Comparison of ENCODE assay signal across 26 mouse cellular contexts in the genomic region with DNA sequence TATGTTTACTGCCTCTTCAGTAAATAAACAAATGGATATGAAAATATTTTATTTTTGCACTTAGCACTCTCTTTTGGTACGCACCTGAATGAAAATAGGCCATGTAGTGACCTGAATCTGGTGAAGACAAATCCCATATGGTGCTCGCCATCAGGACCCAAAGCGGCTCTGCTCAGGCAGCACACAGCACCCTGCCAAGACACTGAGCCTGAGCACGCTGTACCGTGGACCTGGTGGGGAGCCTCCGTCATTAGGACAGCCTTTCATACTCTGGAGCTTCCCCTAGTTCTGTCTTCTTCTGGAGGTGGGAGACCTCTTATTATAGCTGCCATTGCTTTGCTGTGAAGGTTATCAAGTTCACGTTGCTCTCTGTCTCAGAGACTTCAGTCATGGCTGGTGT. TPM values are rescaled to one million over a fixed set of nuclear protein-coding genes. Genes with fewer than 3 reads are reported as not detected.
DNase-seq lines count a peak whose midpoint lies in the region; TF ChIP-seq lines count a peak whose summit lies in the region.
"Had no signal": no experiment of that assay in that cellular context is flagged by ENCODE, and none has a peak within 500 bp of the region (broad histone marks: within the 10 kb centered on the region; RNA-seq: fewer than 3 reads in every experiment).

No protein-coding gene starts in this region.

- no peak for DNase-seq in gastrocnemius, adult 2 months
- DNase-seq in gastrocnemius, adult 8-10 months (ENCODE audit: low spot score in 2 of 2) = no peak
- peak; percentile 77 for DNase-seq in cerebellum, adult 11 months
- DNase-seq in cerebellum, adult 9-10 months = peak; percentile 90
- DNase-seq in cerebellum, postnatal 36 days = peak; percentile 76 to 77
- DNase-seq in urinary bladder, adult 18-20 months (ENCODE audit: low spot score in 2 of 2) = no peak
- DNase-seq in left cerebral cortex, postnatal 10 days (ENCODE audit: extremely low spot score in 1 of 2, low spot score in 2 of 2) = no peak
- DNase-seq: adrenal gland, adult 8-10 months; forebrain, postnatal 0 days; gastrocnemius, postnatal 14 days; heart, postnatal 14 days; kidney, adult 8-10 months; liver, embryonic 13.5 days; lung, adult 18-20 months; right cerebral cortex, postnatal 14 days; thymus, postnatal 14 days had no signal

- peak overlapping the region; percentile 46 for H3K27ac ChIP-seq in gastrocnemius, adult 2 months
- H3K27ac ChIP-seq: embryonic facial prominence, embryonic 15.5 days; forebrain, embryonic 12.5 days; hindbrain, embryonic 10.5 days; intestine, embryonic 15.5 days; kidney, postnatal 0 days; limb, embryonic 10.5 days; limb, embryonic 15.5 days; liver, embryonic 13.5 days; macrophage; midbrain, embryonic 13.5 days; stomach, embryonic 15.5 days had no signal

- H3K4me3 ChIP-seq in gastrocnemius, adult 2 months = no peak overlapping the region
- H3K4me3 ChIP-seq: embryonic facial prominence, embryonic 15.5 days; forebrain, embryonic 12.5 days; hindbrain, embryonic 10.5 days; intestine, embryonic 15.5 days; limb, embryonic 10.5 days; limb, embryonic 15.5 days; liver, embryonic 13.5 days; midbrain, embryonic 13.5 days; stomach, embryonic 15.5 days had no signal

- intact Hi-C loops in gastrocnemius, adult 2 months (cut with DNase I) = no loop called here
- intact Hi-C loops in left cerebral cortex, postnatal 10 days (cut with DNase I) = no loop called here

- TF ChIP-seq CTCF in gastrocnemius, adult 2 months (IDR thresholded peaks at IDR 0.05) = no peak

RNA-seq across cellular contexts. Expression of a gene that starts 57.6 kb away (rescaled TPM):
- total RNA-seq in gastrocnemius, adult 2 months (2021) = 10 to 100 TPM; 60.3 to 74.6 TPM
- 10 to 100 TPM; 65.3 to 78.0 (median 69.0) TPM for total RNA-seq in gastrocnemius, adult 8-10 months (2022)
- total RNA-seq in left cerebral cortex, postnatal 10 days (2021) = 10 to 100 TPM; 18.1 to 20.4 TPM

Comparison
In these comparisons a context has a peak if more than half of its experiments do, and no peak if none do; other contexts are left out.
1. DNase-seq: peak in cerebellum, adult 11 months (single experiment), cerebellum, adult 9-10 months (single experiment) and cerebellum, postnatal 36 days (2 of 2); none in gastrocnemius, adult 2 months (single experiment), gastrocnemius, adult 8-10 months (0 of 2), urinary bladder, adult 18-20 months (0 of 2) and left cerebral cortex, postnatal 10 days (0 of 2).